Mouse (Mus musculus): ENCODE measurements around the gene Gfpt1.
"Not testable (repeated sequence)": the region's sequence is repeated elsewhere in the genome, so short reads cannot be mapped to it uniquely, and the experiment has no call there.

Gfpt1 gene

GRCm38 (mm10) chr6:87042004-87042336 is 676 bp upstream of the Gfpt1 start:
- in situ Hi-C loops (cut with MseI, MboI), result no loop called here

GRCm38 (mm10) chr6:87043131-87043516 is 478 bp downstream of the Gfpt1 start:
- in situ Hi-C loops (cut with MseI, MboI), result no loop called here

GRCm38 (mm10) chr6:87044895-87045294 is 2.2 kb downstream of the Gfpt1 start:
- in situ Hi-C loops (cut with MseI, MboI), result no loop called here

GRCm38 (mm10) chr6:87045507-87045906 is 2.9 kb downstream of the Gfpt1 start:
- in situ Hi-C loops (cut with MseI, MboI), result no loop called here

- in situ Hi-C loops (cut with MseI, MboI), result not testable (repeated sequence)
Observed at GRCm38 (mm10) chr6:87048712-87049111, 6.1 kb downstream of the Gfpt1 start.

- in situ Hi-C loops (cut with MseI, MboI), result no loop called here
Observed at GRCm38 (mm10) chr6:87051886-87052425, 9.3 kb downstream of the Gfpt1 start.

GRCm38 (mm10) chr6:87054193-87054592 is 11.5 kb downstream of the Gfpt1 start:
- in situ Hi-C loops (cut with MseI, MboI), result no loop called here

- in situ Hi-C loops (cut with MseI, MboI), result no loop called here
Observed at GRCm38 (mm10) chr6:87059754-87060153, 17.1 kb downstream of the Gfpt1 start.

GRCm38 (mm10) chr6:87063586-87063985 is 20.9 kb downstream of the Gfpt1 start:
- in situ Hi-C loops (cut with MseI, MboI), result no loop called here

GRCm38 (mm10) chr6:87068209-87068608 is 25.6 kb downstream of the Gfpt1 start:
- in situ Hi-C loops (cut with MseI, MboI), result no loop called here

- in situ Hi-C loops (cut with MseI, MboI), result no loop called here
Observed at GRCm38 (mm10) chr6:87069195-87069900, 26.7 kb downstream of the Gfpt1 start.

- in situ Hi-C loops (cut with MseI, MboI), result no loop called here
Observed at GRCm38 (mm10) chr6:87070641-87071040, 28.0 kb downstream of the Gfpt1 start.

GRCm38 (mm10) chr6:87072759-87073158 is 30.1 kb downstream of the Gfpt1 start:
- in situ Hi-C loops (cut with MseI, MboI), result no loop called here

- in situ Hi-C loops (cut with MseI, MboI), result no loop called here
Observed at GRCm38 (mm10) chr6:87075092-87075685, 32.5 kb downstream of the Gfpt1 start.

- in situ Hi-C loops (cut with MseI, MboI), result no loop called here
Observed at GRCm38 (mm10) chr6:87079457-87079856, 36.8 kb downstream of the Gfpt1 start.

GRCm38 (mm10) chr6:87085026-87085425 is 42.4 kb downstream of the Gfpt1 start:
- in situ Hi-C loops (cut with MseI, MboI), result no loop called here

GRCm38 (mm10) chr6:87088356-87088755 is 45.7 kb downstream of the Gfpt1 start:
- in situ Hi-C loops (cut with MseI, MboI), result no loop called here

- in situ Hi-C loops (cut with MseI, MboI), result no loop called here
Observed at GRCm38 (mm10) chr6:87090877-87091276, 48.2 kb downstream of the Gfpt1 start.

GRCm38 (mm10) chr6:87092476-87092875 is 49.8 kb downstream of the Gfpt1 start:
- in situ Hi-C loops (cut with MseI, MboI), result no loop called here

GRCm38 (mm10) chr6:87093631-87094030 is 51.0 kb downstream of the Gfpt1 start:
- in situ Hi-C loops (cut with MseI, MboI), result not testable (repeated sequence)

- in situ Hi-C loops (cut with MseI, MboI), result no loop called here
Observed at GRCm38 (mm10) chr6:87099261-87099660, 56.6 kb downstream of the Gfpt1 start.

- in situ Hi-C loops (cut with MseI, MboI), result loop anchor here (5.0 to 10.0 kb wide), 2 partner anchors 223 to 225 kb away; no protein-coding TSS in a partner anchor
Observed at GRCm38 (mm10) chr6:87099671-87100296, 57.1 kb downstream of the Gfpt1 start.

Measured in mouse trophoblast stem cell (cell line).